Mouse (Mus musculus) lung, adult 2 months (tissue): ENCODE data around the gene Gm20388.

Experiments
- CTCF ChIP-seq: fragments of 200-500 bp; IDR thresholded peaks from 2 replicates; pipeline ENCODE4 v1.5.1; 2011; ENCODE audit warnings: mild to moderate bottlenecking, low read length, control low read depth; ENCODE audit not compliant: insufficient read depth
- POLR2A ChIP-seq: fragments of 200-500 bp; IDR thresholded peaks from 2 replicates; pipeline ENCODE4 v1.6.1; 2011; ENCODE audit warnings: low read depth, mild to moderate bottlenecking, control low read depth, low read length, borderline replicate concordance; ENCODE audit errors: extremely low read depth

GRCm38 (mm10) chr8:122217456-122218177 lies 2307.0 kb downstream of the Gm20388 start:
- TF ChIP-seq CTCF (no peak), POLR2A (no peak)
